Mouse (Mus musculus) forebrain, embryonic 10.5 days (tissue): Measurements from ENCODE around the gene Pigp. TPM values are rescaled to one million over a fixed set of nuclear protein-coding genes. Genes with fewer than 3 reads are reported as not detected.

Source experiments
- DNase-seq: peaks from one replicate; pipeline ENCODE4 v3.0.0-alpha.2; 2017; ENCODE audit warnings: low spot score; ENCODE audit errors: extremely low spot score
- H3K27ac ChIP-seq: fragments of 300-500 bp; sonication (generic); 2 replicates; pipeline ENCODE4 v1.5.1; 2016; ENCODE audit warnings: mild to moderate bottlenecking
- H3K27me3 ChIP-seq: fragments of 300-500 bp; sonication (generic); 2 replicates; pipeline ENCODE4 v1.6.1; 2016; ENCODE audit warnings: mild to moderate bottlenecking; ENCODE audit not compliant: poor library complexity, severe bottlenecking
- H3K36me3 ChIP-seq: fragments of 300-500 bp; sonication (generic); replicated peaks from 2 replicates; pipeline ENCODE4 v1.6.1; 2016; ENCODE audit warnings: mild to moderate bottlenecking, moderate library complexity
- H3K4me1 ChIP-seq: fragments of 300-500 bp; sonication (generic); 2 replicates; pipeline ENCODE4 v1.6.1; 2016
- H3K4me3 ChIP-seq: fragments of 300-500 bp; sonication (generic); 2 replicates; pipeline ENCODE4 v1.5.1; 2016; ENCODE audit warnings: mild to moderate bottlenecking, moderate library complexity
- H3K9me3 ChIP-seq: fragments of 300-500 bp; sonication (generic); 2 replicates; pipeline ENCODE4 v1.6.1; 2016; ENCODE audit warnings: mild to moderate bottlenecking, moderate library complexity
- WGBS: fragments of 180-500 bp; shearing (Covaris S2); methylation state at CpG from one replicate; pipeline ENCODE4 v1.1.7; 2016; 5-methylcytosine and 5-hydroxymethylcytosine counted together
- polyA plus RNA-seq: library from polyadenylated mRNA; unstranded; fragments of >200 nt; fragmentation: Nextera tagmentation; extraction: Ambion mirVana; gene quantifications from 2 replicates; pipeline ENCODE4 v1.2.1, GENCODE M21; 2016

Gene Pigp
- polyA plus RNA-seq, 1 experiment from 2014 or later: 94.9 TPM

GRCm38 (mm10) chr16:94328881-94329867 lies 42.5 kb downstream of the Pigp start:
- peak overlapping the region; percentile 61 for H3K4me3 ChIP-seq
- H3K4me1 ChIP-seq: peaks cover 35% of the 10 kb centered on the region
- H3K27me3 ChIP-seq: peaks cover 60% of the 10 kb centered on the region
- H3K9me3 ChIP-seq: no peaks in the 10 kb centered on the region
- DNase-seq: peak; percentile 33
- H3K36me3 ChIP-seq: no peaks in the 10 kb centered on the region
- peak overlapping the region; percentile 83; the same call in 1 of the 2 replicates for H3K27ac ChIP-seq
- WGBS: 6% methylated on average over 25 of the region's 25 CpGs

- Histone ChIP-seq H3K4me1 (peaks cover 35% of the 10 kb centered on the region), H3K9me3 (no peaks in the 10 kb centered on the region), H3K36me3 (no peaks in the 10 kb centered on the region), H3K27ac (peak within 1 kb of the TSS; percentile 83), H3K4me3 (peak within 1 kb of the TSS; percentile 61), H3K27me3 (peaks cover 60% of the 10 kb centered on the region)
- 1% methylated on average over 63 of the region's 63 CpGs for WGBS
- peak; percentile 54 for DNase-seq
These were observed 43.6 kb downstream of the Pigp start, which contains the start of gene Ripply3 for GRCm38 (mm10) chr16:94327781-94328711. Gene Ripply3, plus strand, starts transcription at chr16:94328420.

GRCm38 (mm10) chr16:94326008-94326407 lies 45.6 kb downstream of the Pigp start:
- Histone ChIP-seq H3K27ac (no peak overlapping the region), H3K9me3 (no peaks in the 10 kb centered on the region), H3K36me3 (no peaks in the 10 kb centered on the region), H3K4me1 (peaks cover 35% of the 10 kb centered on the region), H3K4me3 (no peak overlapping the region), H3K27me3 (peaks cover 56% of the 10 kb centered on the region)
- no peak for DNase-seq
- 87% methylated on average over 3 of the region's 3 CpGs for WGBS

GRCm38 (mm10) chr16:94323681-94324080 lies 48.0 kb downstream of the Pigp start:
- WGBS: 77% methylated on average over 5 of the region's 5 CpGs

GRCm38 (mm10) chr16:94320223-94320622 lies 51.4 kb downstream of the Pigp start:
- H3K4me1 ChIP-seq: no peaks in the 10 kb centered on the region
- peaks cover 2% of the 10 kb centered on the region; the same call in 1 of the 2 replicates for H3K27me3 ChIP-seq
- no peak for DNase-seq
- WGBS: 84% methylated on average over 5 of the region's 5 CpGs
- H3K4me3 ChIP-seq: no peak overlapping the region
- H3K9me3 ChIP-seq: no peaks in the 10 kb centered on the region
- H3K36me3 ChIP-seq: no peaks in the 10 kb centered on the region
- no peak overlapping the region for H3K27ac ChIP-seq

More at GRCm38 (mm10) chr16:94323681-94324080, 48.0 kb downstream of the Pigp start:
- Histone ChIP-seq H3K4me3 (no peak overlapping the region), H3K36me3 (no peaks in the 10 kb centered on the region), H3K4me1 (peaks cover 12% of the 10 kb centered on the region), H3K9me3 (no peaks in the 10 kb centered on the region), H3K27ac (no peak overlapping the region), H3K27me3 (peaks cover 32% of the 10 kb centered on the region)
- DNase-seq: no peak

- Histone ChIP-seq H3K4me1 (peaks cover 13% of the 10 kb centered on the region), H3K36me3 (no peaks in the 10 kb centered on the region), H3K9me3 (no peaks in the 10 kb centered on the region), H3K4me3 (no peak overlapping the region), H3K27me3 (peaks cover 9% of the 10 kb centered on the region; the same call in 1 of the 2 replicates), H3K27ac (no peak overlapping the region)
- WGBS: 80% methylated on average over 5 of the region's 5 CpGs
- no peak for DNase-seq
These were observed 53.9 kb downstream of the Pigp start for GRCm38 (mm10) chr16:94317752-94318151.

GRCm38 (mm10) chr16:94315215-94315614 lies 56.4 kb downstream of the Pigp start:
- H3K27me3 ChIP-seq: peaks cover 9% of the 10 kb centered on the region; the same call in 1 of the 2 replicates
- peaks cover 24% of the 10 kb centered on the region for H3K4me1 ChIP-seq
- no peaks in the 10 kb centered on the region for H3K9me3 ChIP-seq
- H3K27ac ChIP-seq: no peak overlapping the region
- H3K36me3 ChIP-seq: no peaks in the 10 kb centered on the region
- DNase-seq: no peak
- 68% methylated on average over 1 of the region's 1 CpGs for WGBS
- H3K4me3 ChIP-seq: no peak overlapping the region

GRCm38 (mm10) chr16:94314626-94315025 lies 57.0 kb downstream of the Pigp start:
- Histone ChIP-seq H3K4me3 (no peak overlapping the region), H3K36me3 (no peaks in the 10 kb centered on the region), H3K9me3 (no peaks in the 10 kb centered on the region), H3K4me1 (peaks cover 24% of the 10 kb centered on the region), H3K27me3 (peaks cover 9% of the 10 kb centered on the region; the same call in 1 of the 2 replicates), H3K27ac (no peak overlapping the region)
- no peak for DNase-seq
- 93% methylated on average over 5 of the region's 5 CpGs for WGBS

GRCm38 (mm10) chr16:94313229-94314030 lies 58.2 kb downstream of the Pigp start, which contains the start of gene Hlcs:
Gene Hlcs, minus strand, starts transcription at chr16:94313571.
- under 1% methylated on average over 64 of the region's 64 CpGs for WGBS
- peak within 1 kb of the TSS; percentile 100 for H3K27ac ChIP-seq
- H3K36me3 ChIP-seq: no peaks in the 10 kb centered on the region
- H3K9me3 ChIP-seq: no peaks in the 10 kb centered on the region
- peak within 1 kb of the TSS; percentile 83 for H3K4me3 ChIP-seq
- H3K4me1 ChIP-seq: peaks cover 27% of the 10 kb centered on the region
- DNase-seq: peak; percentile 95
- peaks cover 9% of the 10 kb centered on the region; the same call in 1 of the 2 replicates for H3K27me3 ChIP-seq

- peak; percentile 87 for DNase-seq
- Histone ChIP-seq H3K9me3 (no peaks in the 10 kb centered on the region), H3K36me3 (no peaks in the 10 kb centered on the region), H3K27me3 (peaks cover 9% of the 10 kb centered on the region; the same call in 1 of the 2 replicates), H3K4me3 (peak overlapping the region; percentile 83), H3K27ac (peak overlapping the region; percentile 100), H3K4me1 (peaks cover 33% of the 10 kb centered on the region)
- under 1% methylated on average over 20 of the region's 20 CpGs for whole genome bisulfite sequencing
These were observed 58.9 kb downstream of the Pigp start for GRCm38 (mm10) chr16:94312663-94313228.

- peak overlapping the region; percentile 83 for H3K4me3 ChIP-seq
- 79% methylated on average over 4 of the region's 4 CpGs for WGBS
- H3K27ac ChIP-seq: peak overlapping the region; percentile 100
These were observed 59.7 kb downstream of the Pigp start for GRCm38 (mm10) chr16:94311931-94312330.

More at GRCm38 (mm10) chr16:94311931-94312330, 59.7 kb downstream of the Pigp start:
- no peaks in the 10 kb centered on the region for H3K9me3 ChIP-seq
- peaks cover 38% of the 10 kb centered on the region for H3K4me1 ChIP-seq
- peaks cover 9% of the 10 kb centered on the region; the same call in 1 of the 2 replicates for H3K27me3 ChIP-seq
- no peak for DNase-seq
- H3K36me3 ChIP-seq: no peaks in the 10 kb centered on the region
